Mouse (Mus musculus): ENCODE measurements at regions not wholly inside any gene's neighbourhood (a gene's known extent, or its start where the extent isn't known, plus 50 kb on each side); places are given as distances from the start of the nearest gene placed in this dataset.

DNA sequence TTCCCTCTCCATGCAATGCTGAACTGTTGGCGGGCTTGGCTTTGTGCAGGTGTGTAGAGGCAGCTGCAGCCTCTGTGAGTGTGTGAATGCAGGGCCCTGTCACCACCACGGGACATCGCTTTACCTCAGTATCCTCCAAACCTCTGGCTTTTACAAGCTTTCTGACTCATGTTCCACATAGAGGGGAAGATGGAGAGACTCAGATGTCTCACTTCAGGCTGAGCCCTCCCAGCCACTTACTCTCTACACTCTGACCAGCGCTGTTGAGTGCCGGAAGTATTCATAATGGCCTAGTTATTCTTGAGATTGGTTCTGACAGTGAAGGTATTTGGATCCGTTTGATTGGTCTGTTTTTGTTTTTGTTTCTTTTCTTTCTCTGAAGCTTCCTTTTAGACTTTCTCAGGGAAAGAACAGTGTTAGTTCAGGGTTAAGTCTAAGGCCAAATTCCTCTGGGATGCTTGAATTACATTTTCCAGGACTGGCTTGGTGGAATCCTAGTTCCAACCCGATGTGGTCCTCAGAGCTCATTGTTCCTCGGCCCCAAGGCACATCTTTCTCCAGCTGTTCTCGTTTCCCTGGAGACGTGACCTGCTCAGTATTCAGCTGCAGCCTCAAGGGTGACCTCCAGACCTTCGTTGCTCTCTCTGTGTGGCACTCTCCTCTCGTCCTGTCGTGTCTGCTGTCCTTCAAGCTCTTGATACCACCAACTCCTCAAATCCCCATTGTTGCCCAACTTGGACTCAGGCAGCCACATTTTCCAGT, 61.7 kb upstream of the Enpp6 start:
- Histone ChIP-seq H3K36me3 (ENCODE audit: control insufficient read depth, insufficient read depth, low read length) (no peaks in the 10 kb centered on the region), H3K27ac (ENCODE audit: low read depth, low read length) (no peak overlapping the region), H3K9ac (replicated peaks; ENCODE audit: low read depth, low read length) (no peak overlapping the region), H3K4me3 (ENCODE audit: low read depth, low read length) (no peak overlapping the region), H3K4me1 (ENCODE audit: control insufficient read depth, insufficient read depth, low read length) (no peaks in the 10 kb centered on the region), H3K9me3 (ENCODE audit: control insufficient read depth, low read length) (no peaks in the 10 kb centered on the region), H3K4me2 (ENCODE audit: low read depth, low read length) (no peak overlapping the region), H3K27me3 (ENCODE audit: control insufficient read depth, insufficient read depth, low read length) (no peaks in the 10 kb centered on the region)
- ATAC-seq (ENCODE audit: low read depth), result no peak
- 23% methylated on average over 13 of the region's 13 CpGs for WGBS

DNA sequence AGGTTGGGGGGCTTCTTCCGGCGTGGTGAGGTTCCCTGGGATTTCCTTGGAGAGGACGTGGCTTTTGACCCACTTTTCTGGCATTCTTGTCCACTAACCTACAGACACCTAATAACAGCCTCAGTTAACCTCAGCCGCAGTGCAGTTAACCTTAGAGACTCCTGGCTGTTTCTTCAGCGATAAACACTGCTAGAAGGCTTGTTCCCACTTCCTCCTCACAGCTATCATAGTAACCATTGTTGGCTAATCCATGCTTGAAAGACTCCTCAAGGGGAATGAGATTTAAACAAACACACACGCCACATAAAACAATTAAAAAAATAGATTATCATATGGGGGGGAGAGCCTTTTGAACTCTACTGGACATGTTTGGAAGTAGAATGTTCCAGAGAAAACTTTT, 58.0 kb upstream of the Enpp6 start:
- 87% methylated on average over 6 of the region's 6 CpGs for WGBS
- H3K9me3 ChIP-seq (ENCODE audit: control insufficient read depth, low read length), result no peaks in the 10 kb centered on the region
- H3K4me1 ChIP-seq (ENCODE audit: control insufficient read depth, insufficient read depth, low read length), result no peaks in the 10 kb centered on the region
- no peak overlapping the region for H3K9ac ChIP-seq (replicated peaks; ENCODE audit: low read depth, low read length)
- H3K36me3 ChIP-seq (ENCODE audit: control insufficient read depth, insufficient read depth, low read length), result no peaks in the 10 kb centered on the region
- no peak overlapping the region for H3K4me2 ChIP-seq (ENCODE audit: low read depth, low read length)
- H3K27ac ChIP-seq (ENCODE audit: low read depth, low read length), result no peak overlapping the region
- H3K27me3 ChIP-seq (ENCODE audit: control insufficient read depth, insufficient read depth, low read length), result no peaks in the 10 kb centered on the region
- no peak overlapping the region for H3K4me3 ChIP-seq (ENCODE audit: low read depth, low read length)
- ATAC-seq (ENCODE audit: low read depth), result no peak

DNA sequence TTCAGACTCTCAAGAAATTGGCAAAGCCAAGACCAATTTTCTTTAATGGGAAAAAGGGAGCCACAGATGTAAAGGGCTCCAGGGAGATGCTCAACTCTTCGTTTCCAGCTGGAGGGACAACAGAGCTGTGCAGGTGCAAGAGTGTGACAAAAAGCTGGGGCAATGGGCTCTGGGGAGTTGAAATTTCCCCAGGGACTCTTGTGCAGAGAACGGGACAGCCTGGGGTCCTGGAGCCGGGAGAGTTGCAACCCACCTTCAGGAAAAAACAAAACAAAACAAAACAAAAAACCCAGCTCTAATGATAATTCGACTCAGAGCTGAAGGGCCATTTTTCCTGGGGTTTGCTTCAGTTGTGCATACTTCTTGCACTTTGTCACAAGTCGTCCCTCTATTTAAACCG, 57.0 kb upstream of the Enpp6 start:
- WGBS, result 82% methylated on average over 6 of the region's 6 CpGs
- no peak for ATAC-seq (ENCODE audit: low read depth)
- H3K9me3 ChIP-seq (ENCODE audit: control insufficient read depth, low read length), result no peaks in the 10 kb centered on the region

DNA sequence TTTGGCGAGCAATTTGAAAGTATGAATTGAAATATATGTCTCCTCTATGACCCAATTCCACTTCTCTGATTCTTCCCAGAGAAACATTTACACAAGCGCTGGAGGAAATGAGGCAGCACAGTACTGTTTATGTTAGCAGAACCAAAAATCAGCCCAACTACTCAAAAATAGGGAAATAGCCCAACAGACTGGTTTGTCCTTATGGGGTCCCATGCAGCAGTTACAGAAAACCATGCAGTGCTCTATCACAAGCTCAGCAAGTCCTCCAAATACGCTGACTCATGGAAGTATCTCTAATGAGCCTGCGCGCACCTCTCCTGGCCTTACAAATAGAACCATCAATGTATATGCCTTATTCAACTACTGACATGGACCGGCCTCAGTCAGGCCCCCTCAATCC, 55.4 kb upstream of the Enpp6 start:
- ATAC-seq (ENCODE audit: low read depth), result no peak
- H3K4me1 ChIP-seq (ENCODE audit: control insufficient read depth, insufficient read depth, low read length), result no peaks in the 10 kb centered on the region
- no peak overlapping the region for H3K9ac ChIP-seq (replicated peaks; ENCODE audit: low read depth, low read length)
- WGBS, result 95% methylated on average over 6 of the region's 6 CpGs
- H3K4me2 ChIP-seq (ENCODE audit: low read depth, low read length), result no peak overlapping the region
- no peak overlapping the region for H3K4me3 ChIP-seq (ENCODE audit: low read depth, low read length)
- no peaks in the 10 kb centered on the region for H3K9me3 ChIP-seq (ENCODE audit: control insufficient read depth, low read length)
- no peak overlapping the region for H3K27ac ChIP-seq (ENCODE audit: low read depth, low read length)
- H3K27me3 ChIP-seq (ENCODE audit: control insufficient read depth, insufficient read depth, low read length), result no peaks in the 10 kb centered on the region
- H3K36me3 ChIP-seq (ENCODE audit: control insufficient read depth, insufficient read depth, low read length), result no peaks in the 10 kb centered on the region

More for the DNA sequence above, 57.0 kb upstream of the Enpp6 start:
- no peaks in the 10 kb centered on the region for H3K4me1 ChIP-seq (ENCODE audit: control insufficient read depth, insufficient read depth, low read length)
- no peak overlapping the region for H3K9ac ChIP-seq (replicated peaks; ENCODE audit: low read depth, low read length)
- H3K36me3 ChIP-seq (ENCODE audit: control insufficient read depth, insufficient read depth, low read length), result no peaks in the 10 kb centered on the region
- no peak overlapping the region for H3K4me2 ChIP-seq (ENCODE audit: low read depth, low read length)
- no peak overlapping the region for H3K4me3 ChIP-seq (ENCODE audit: low read depth, low read length)
- H3K27ac ChIP-seq (ENCODE audit: low read depth, low read length), result no peak overlapping the region
- no peaks in the 10 kb centered on the region for H3K27me3 ChIP-seq (ENCODE audit: control insufficient read depth, insufficient read depth, low read length)

DNA sequence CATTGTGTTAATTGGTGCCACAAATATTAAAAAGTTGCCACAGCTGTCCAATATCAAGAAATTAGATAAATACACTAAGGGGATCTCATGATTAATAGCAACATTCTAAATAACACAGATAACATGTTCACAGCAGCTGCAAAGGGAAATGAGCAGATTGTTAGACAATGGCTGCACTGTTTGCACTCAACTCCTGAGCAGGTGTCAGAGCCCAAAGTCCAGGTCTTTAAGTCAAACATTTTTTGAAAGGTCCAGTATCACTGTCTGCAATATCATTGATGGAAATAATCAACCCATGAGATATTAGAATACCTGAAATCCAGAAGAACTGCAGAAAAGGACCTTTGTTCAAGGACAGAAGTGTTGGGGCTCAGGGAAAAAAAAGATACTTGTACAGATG, 53.4 kb upstream of the Enpp6 start:
- Histone ChIP-seq H3K9me3 (ENCODE audit: control insufficient read depth, low read length) (no peaks in the 10 kb centered on the region), H3K36me3 (ENCODE audit: control insufficient read depth, insufficient read depth, low read length) (no peaks in the 10 kb centered on the region), H3K4me1 (ENCODE audit: control insufficient read depth, insufficient read depth, low read length) (no peaks in the 10 kb centered on the region), H3K4me3 (ENCODE audit: low read depth, low read length) (no peak overlapping the region), H3K27me3 (ENCODE audit: control insufficient read depth, insufficient read depth, low read length) (no peaks in the 10 kb centered on the region), H3K9ac (replicated peaks; ENCODE audit: low read depth, low read length) (no peak overlapping the region), H3K4me2 (ENCODE audit: low read depth, low read length) (no peak overlapping the region), H3K27ac (ENCODE audit: low read depth, low read length) (no peak overlapping the region)
- no peak for ATAC-seq (ENCODE audit: low read depth)

DNA sequence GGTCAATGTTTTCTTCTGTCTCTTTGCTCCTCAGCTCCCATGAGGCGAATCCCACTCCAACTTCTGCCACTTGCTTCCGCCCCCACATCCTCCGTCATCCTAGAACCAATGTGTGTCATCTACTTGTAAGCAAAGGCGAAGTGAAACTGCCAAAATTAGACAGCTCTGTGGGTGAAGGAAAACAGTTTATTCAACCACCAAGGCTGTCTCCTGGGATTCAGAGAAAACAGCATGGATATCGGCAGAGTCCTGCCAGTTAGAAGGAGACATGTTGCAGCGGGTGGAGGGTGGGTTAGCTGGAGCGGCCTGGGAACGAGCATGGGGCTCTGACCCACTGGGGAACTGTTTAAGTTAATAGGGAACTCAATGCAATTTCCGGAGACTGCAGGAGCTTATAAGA, 52.4 kb upstream of the Enpp6 start:
- Histone ChIP-seq H3K4me2 (ENCODE audit: low read depth, low read length) (no peak overlapping the region), H3K27ac (ENCODE audit: low read depth, low read length) (no peak overlapping the region), H3K4me3 (ENCODE audit: low read depth, low read length) (no peak overlapping the region), H3K36me3 (ENCODE audit: control insufficient read depth, insufficient read depth, low read length) (no peaks in the 10 kb centered on the region), H3K27me3 (ENCODE audit: control insufficient read depth, insufficient read depth, low read length) (no peaks in the 10 kb centered on the region), H3K9ac (replicated peaks; ENCODE audit: low read depth, low read length) (no peak overlapping the region), H3K4me1 (ENCODE audit: control insufficient read depth, insufficient read depth, low read length) (no peaks in the 10 kb centered on the region), H3K9me3 (ENCODE audit: control insufficient read depth, low read length) (no peaks in the 10 kb centered on the region)
- ATAC-seq (ENCODE audit: low read depth), result no peak
- WGBS, result 81% methylated on average over 9 of the region's 9 CpGs

DNA sequence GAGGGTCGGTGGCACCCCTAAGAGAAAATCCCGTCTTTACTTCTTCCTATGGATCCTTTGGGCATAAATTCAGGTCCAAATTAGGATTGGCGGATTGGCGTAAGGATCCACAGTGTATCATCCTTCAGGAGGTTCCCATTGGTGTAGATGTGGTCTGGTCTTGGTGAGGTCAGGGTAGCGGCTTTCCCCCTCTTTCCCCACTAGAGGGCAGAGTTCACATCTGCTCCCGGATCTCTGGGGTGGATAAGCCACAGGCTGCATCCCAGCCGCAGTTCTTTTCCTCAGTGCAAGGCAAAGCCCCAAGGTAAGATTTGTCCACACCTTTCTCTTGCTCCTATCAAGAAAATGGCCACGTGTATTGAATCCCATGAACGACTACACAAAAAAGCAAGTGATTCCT, 51.8 kb upstream of the Enpp6 start:
- no peak overlapping the region for H3K4me3 ChIP-seq (ENCODE audit: low read depth, low read length)
- H3K9ac ChIP-seq (replicated peaks; ENCODE audit: low read depth, low read length), result no peak overlapping the region
- H3K27me3 ChIP-seq (ENCODE audit: control insufficient read depth, insufficient read depth, low read length), result no peaks in the 10 kb centered on the region
- H3K4me1 ChIP-seq (ENCODE audit: control insufficient read depth, insufficient read depth, low read length), result no peaks in the 10 kb centered on the region
- H3K9me3 ChIP-seq (ENCODE audit: control insufficient read depth, low read length), result no peaks in the 10 kb centered on the region
- WGBS, result 24% methylated on average over 9 of the region's 9 CpGs
- H3K4me2 ChIP-seq (ENCODE audit: low read depth, low read length), result no peak overlapping the region
- H3K27ac ChIP-seq (ENCODE audit: low read depth, low read length), result no peak overlapping the region
- ATAC-seq (ENCODE audit: low read depth), result peak; percentile 72; the same call in 1 of the 2 replicates
- no peaks in the 10 kb centered on the region for H3K36me3 ChIP-seq (ENCODE audit: control insufficient read depth, insufficient read depth, low read length)

DNA sequence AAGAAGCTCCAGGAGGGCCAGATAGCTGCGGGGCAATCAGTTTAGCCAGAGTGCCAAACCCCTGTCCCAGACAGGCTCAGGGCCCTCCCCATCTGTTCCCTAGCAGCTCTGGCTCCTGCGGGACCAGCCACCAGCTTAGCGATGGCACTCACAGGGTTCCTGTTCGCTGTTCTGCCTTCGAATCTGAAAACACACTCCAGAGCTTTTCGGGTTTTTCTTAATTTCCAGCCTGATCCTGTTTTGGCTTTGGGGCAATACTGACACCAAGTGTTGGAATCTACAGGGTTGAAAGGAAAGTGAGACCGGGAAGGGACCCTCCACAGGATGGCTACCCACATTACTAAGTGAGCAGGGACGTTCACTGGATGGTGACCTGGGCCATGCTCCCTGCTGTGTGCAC, 50.6 kb upstream of the Enpp6 start:
- Histone ChIP-seq H3K9me3 (ENCODE audit: control insufficient read depth, low read length) (no peaks in the 10 kb centered on the region), H3K9ac (replicated peaks; ENCODE audit: low read depth, low read length) (no peak overlapping the region), H3K4me3 (ENCODE audit: low read depth, low read length) (no peak overlapping the region), H3K27ac (ENCODE audit: low read depth, low read length) (no peak overlapping the region), H3K36me3 (ENCODE audit: control insufficient read depth, insufficient read depth, low read length) (no peaks in the 10 kb centered on the region), H3K27me3 (ENCODE audit: control insufficient read depth, insufficient read depth, low read length) (no peaks in the 10 kb centered on the region), H3K4me2 (ENCODE audit: low read depth, low read length) (no peak overlapping the region), H3K4me1 (ENCODE audit: control insufficient read depth, insufficient read depth, low read length) (no peaks in the 10 kb centered on the region)
- no peak for ATAC-seq (ENCODE audit: low read depth)
- 32% methylated on average over 8 of the region's 8 CpGs for WGBS
